16 mouse cellular contexts compared by ENCODE assay signal in genomic region chr11:88605771-88606170, GRCm38 (mm10).
DNase-seq lines count a peak whose midpoint lies in the region; ATAC-seq and TF ChIP-seq lines count a peak whose summit lies in the region.
"Had no signal": no experiment of that assay in that cellular context is flagged by ENCODE, and none has a peak within 500 bp of the region (broad histone marks: within the 10 kb centered on the region; RNA-seq: fewer than 3 reads in every experiment).

No protein-coding gene starts in this region.

- H3K4me1 ChIP-seq in heart, embryonic 10.5 days, result peaks cover 93% of the 10 kb centered on the region
- H3K4me1 ChIP-seq in G1E (ENCODE audit: insufficient read depth, low read depth, low read length), result peaks cover 97% of the 10 kb centered on the region
- H3K4me1 ChIP-seq in hindbrain, embryonic 16.5 days (ENCODE audit: control insufficient read depth, insufficient read depth, low read depth, low read length), result peaks cover 14% of the 10 kb centered on the region

- no peak overlapping the region for H3K9ac ChIP-seq in hindbrain, embryonic 16.5 days (ENCODE audit: low read depth, low read length)
- H3K9ac ChIP-seq: embryonic facial prominence, embryonic 15.5 days; limb, embryonic 13.5 days; lung, embryonic 14.5 days; neural tube, embryonic 12.5 days had no signal

- no peak overlapping the region for H3K4me2 ChIP-seq in hindbrain, embryonic 16.5 days (ENCODE audit: low read length)
- H3K4me2 ChIP-seq: embryonic facial prominence, embryonic 15.5 days; limb, embryonic 13.5 days; lung, embryonic 14.5 days; neural tube, embryonic 12.5 days had no signal

- ATAC-seq in G1E (ENCODE audit: extremely low read depth, insufficient number of reproducible peaks, low FRiP score, poor library complexity, severe bottlenecking), result no peak
- no peak for ATAC-seq in hindbrain, embryonic 16.5 days
- ATAC-seq: intestine, embryonic 16.5 days had no signal

- peaks cover 25% of the 10 kb centered on the region for H3K36me3 ChIP-seq in heart, embryonic 10.5 days
- H3K36me3 ChIP-seq in G1E (replicated peaks), result peaks cover 62% of the 10 kb centered on the region
- no peaks in the 10 kb centered on the region for H3K36me3 ChIP-seq in hindbrain, embryonic 16.5 days (ENCODE audit: control insufficient read depth, insufficient read depth, low read length)
- H3K36me3 ChIP-seq: embryonic facial prominence, embryonic 15.5 days had no signal

- H3K27ac ChIP-seq in heart, embryonic 10.5 days, result peak overlapping the region; percentile 72
- peak overlapping the region; percentile 78 for H3K27ac ChIP-seq in layer of hippocampus, adult 2 months
- H3K27ac ChIP-seq in hindbrain, embryonic 16.5 days (ENCODE audit: low read depth, low read length), result peak overlapping the region; percentile 62; the same call in 1 of the 2 replicates
- H3K27ac ChIP-seq: embryonic facial prominence, embryonic 15.5 days; limb, embryonic 13.5 days; neural tube, embryonic 12.5 days had no signal

- no peak overlapping the region for H3K4me3 ChIP-seq in heart, embryonic 10.5 days
- H3K4me3 ChIP-seq in layer of hippocampus, adult 2 months, result no peak overlapping the region
- H3K4me3 ChIP-seq in G1E (ENCODE audit: low read depth, low read length), result peak overlapping the region; percentile 33; the same call in 1 of the 2 replicates
- H3K4me3 ChIP-seq in hindbrain, embryonic 16.5 days (ENCODE audit: low read length), result no peak overlapping the region
- H3K4me3 ChIP-seq: embryonic facial prominence, embryonic 15.5 days; limb, embryonic 13.5 days; neural tube, embryonic 12.5 days had no signal

- no peak for DNase-seq in heart, embryonic 10.5 days (ENCODE audit: low spot score)
- no peak for DNase-seq in heart, adult 11 months
- DNase-seq in layer of hippocampus, adult 2 months (ENCODE audit: low spot score in 2 of 2), result no peak
- no peak for DNase-seq in layer of hippocampus, adult 8-10 months (ENCODE audit: low spot score in 2 of 2)
- DNase-seq in G1E (ENCODE audit: low spot score), result no peak
- no peak for DNase-seq in embryo, embryonic 10 days (ENCODE audit: low spot score)
- no peak for DNase-seq in left cerebral cortex, adult 8-10 months (ENCODE audit: low spot score in 2 of 2)
- DNase-seq: kidney, postnatal 14 days; layer of hippocampus, postnatal 36 days; lung, embryonic 14.5 days; thymus, postnatal 36 days had no signal

- H3K9me3 ChIP-seq in heart, embryonic 10.5 days, result no peaks in the 10 kb centered on the region
- H3K9me3 ChIP-seq in G1E (replicated peaks), result no peaks in the 10 kb centered on the region
- H3K9me3 ChIP-seq in hindbrain, embryonic 16.5 days (ENCODE audit: control insufficient read depth, low read length), result no peaks in the 10 kb centered on the region
- H3K9me3 ChIP-seq: embryonic facial prominence, embryonic 15.5 days; limb, embryonic 13.5 days; neural tube, embryonic 12.5 days had no signal

- WGBS in heart, embryonic 10.5 days, result 72% methylated on average over 6 of the region's 6 CpGs
- WGBS in hindbrain, embryonic 16.5 days, result 59% methylated on average over 6 of the region's 6 CpGs

- H3K27me3 ChIP-seq in heart, embryonic 10.5 days (ENCODE audit: insufficient read depth, poor library complexity, severe bottlenecking), result no peaks in the 10 kb centered on the region
- H3K27me3 ChIP-seq in G1E (ENCODE audit: insufficient read depth, low read length), result no peaks in the 10 kb centered on the region
- H3K27me3 ChIP-seq in hindbrain, embryonic 16.5 days (replicated peaks; ENCODE audit: control insufficient read depth, insufficient read depth, low read length), result no peaks in the 10 kb centered on the region
- H3K27me3 ChIP-seq: embryonic facial prominence, embryonic 15.5 days; limb, embryonic 13.5 days; neural tube, embryonic 12.5 days had no signal

- no peak for TF ChIP-seq CTCF in layer of hippocampus, adult 2 months (conservative IDR thresholded peaks at IDR 0.05)
- no peak for TF ChIP-seq CTCF in G1E (IDR thresholded peaks at IDR 0.05; ENCODE audit: low read depth, low read length)
